Mouse (Mus musculus): ENCODE measurements around the gene Rapgef4.

- TF ChIP-seq GATA1 (IDR thresholded peaks at IDR 0.05; ENCODE audit: low read length) (no peak), TAL1 (IDR thresholded peaks at IDR 0.05; ENCODE audit: low read length) (no peak)
Measured at GRCm38 (mm10) chr2:72144576-72145200, 163.6 kb downstream of the Rapgef4 start.
